8 mouse cellular contexts compared by ENCODE assay signal in the genomic region with DNA sequence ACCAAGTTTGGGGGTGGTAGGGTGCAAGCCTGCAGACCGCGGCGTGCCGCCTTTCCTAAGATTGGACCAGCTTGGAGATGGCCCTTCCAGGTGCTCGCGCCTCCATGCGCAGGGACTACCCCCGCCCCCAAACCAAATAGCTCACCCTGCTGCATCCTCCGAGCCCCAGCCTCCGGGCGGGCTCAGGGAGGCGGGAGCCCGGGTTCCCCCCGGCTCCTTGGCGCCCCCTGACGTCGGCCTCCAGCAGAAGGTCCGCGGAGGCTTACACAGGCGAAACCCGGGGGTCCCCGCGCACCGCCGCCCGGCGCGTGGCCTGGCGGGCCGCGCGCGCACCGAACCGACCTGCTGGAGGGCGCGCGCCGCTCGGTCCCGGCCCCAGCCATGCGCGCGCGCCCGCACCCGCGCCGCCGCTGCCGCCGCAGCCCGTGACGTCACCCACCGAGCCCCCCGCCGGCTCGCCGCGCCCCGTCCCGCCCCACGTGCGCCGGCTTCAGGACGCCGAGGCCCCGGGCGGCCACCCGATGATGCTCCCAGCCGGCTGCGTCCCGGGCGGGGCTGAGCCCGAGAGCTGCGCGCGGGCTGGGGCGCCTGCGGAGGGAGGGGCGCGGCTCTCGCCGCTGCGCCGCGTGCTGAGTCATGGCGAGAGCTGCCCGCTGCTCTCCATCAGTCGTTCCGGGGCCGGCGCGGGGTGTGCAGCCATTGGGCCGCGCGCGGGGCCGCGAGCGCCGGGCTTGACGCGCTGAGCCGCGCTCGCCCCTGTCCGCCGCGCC. TPM values are rescaled to one million over a fixed set of nuclear protein-coding genes. Genes with fewer than 3 reads are reported as not detected.
A peak's percentile ranks its signal among the peaks of the same experiment; 100 is the strongest.
DNase-seq lines count a peak whose midpoint lies in the region.

A gene (minus strand): TSS at position 396 of the 770 bp plus-strand sequence.

- intact Hi-C loops in gastrocnemius, postnatal 14 days (cut with DNase I; ENCODE audit: low total_unique reads), result no loop called here
- intact Hi-C loops in left cerebral cortex, postnatal 4 days (cut with DNase I), result loop anchor here (5.0 kb wide), 1 partner anchor 55 kb away; no protein-coding TSS in a partner anchor

- H3K27me3 ChIP-seq in splenic B cell, adult 2 months (ENCODE audit: control insufficient read depth, insufficient read depth, low read length, poor library complexity, severe bottlenecking), result no peaks in the 10 kb centered on the region; the same call in 1 of the 2 replicates

- H3K36me3 ChIP-seq in splenic B cell, adult 2 months (ENCODE audit: control insufficient read depth, insufficient read depth, low read length, poor library complexity, severe bottlenecking), result no peaks in the 10 kb centered on the region

- peak; percentile 39 to 50 for DNase-seq in urinary bladder, adult 18-20 months (ENCODE audit: low spot score in 2 of 2)
- DNase-seq in urinary bladder, postnatal 10 days (ENCODE audit: low spot score), result no peak
- peak; percentile 86 for DNase-seq in embryo, embryonic 11 days
- peak; percentile 68 for DNase-seq in gastrocnemius, postnatal 14 days
- peak; percentile 45 for DNase-seq in induced T-regulatory cell, adult 2 months (ENCODE audit: low read depth)
- peak; percentile 81 for DNase-seq in left cerebral cortex, postnatal 4 days
- peak; percentile 75 for DNase-seq in mesoderm, embryonic 11.5 days (ENCODE audit: low read depth, low spot score)
- DNase-seq in splenic B cell, adult 2 months (ENCODE audit: low read depth, low spot score), result peak; percentile 11

RNA-seq across cellular contexts. Expression of the gene that starts here (rescaled TPM):
- 1 to 10 TPM in 1 of 2 experiments, under 1 TPM in 1; 0.60 to 1.1 TPM for total RNA-seq in gastrocnemius, postnatal 14 days (2021)
- total RNA-seq in left cerebral cortex, postnatal 4 days (2021), result 100 to 1,000 TPM; 159 to 164 TPM

Comparison
In these comparisons a context has a peak if more than half of its experiments do, and no peak if none do; other contexts are left out.
1. RNA of the gene that starts here (total RNA-seq): 159 to 164 TPM in left cerebral cortex, postnatal 4 days; 0.60 to 1.1 TPM in gastrocnemius, postnatal 14 days; every median in the first group is over 10 times any median in the second.